Mouse (Mus musculus) intestine, postnatal 0 days (tissue): ENCODE data around the gene Ip6k2. TPM values are rescaled to one million over a fixed set of nuclear protein-coding genes. Genes with fewer than 3 reads are reported as not detected.

Experiments used
- ATAC-seq: fragments of 200-750 bp; cut with Nextera tagmentation; 2 replicates; pipeline ENCODE4 v1.8.0; 2017; ENCODE audit warnings: mild to moderate bottlenecking, moderate TSS enrichment, moderate library complexity
- H3K27ac ChIP-seq: fragments of 300-500 bp; sonication (generic); 2 replicates; pipeline ENCODE4 v1.5.1; 2014; ENCODE audit warnings: mild to moderate bottlenecking, low read depth, low read length, moderate library complexity
- H3K27me3 ChIP-seq: fragments of 300-500 bp; sonication (generic); replicated peaks from 2 replicates; pipeline ENCODE4 v1.6.1; 2014; ENCODE audit warnings: low read length, mixed read lengths; ENCODE audit not compliant: control insufficient read depth, insufficient read depth
- H3K36me3 ChIP-seq: fragments of 300-500 bp; sonication (generic); 2 replicates; pipeline ENCODE4 v1.6.1; 2014; ENCODE audit warnings: mild to moderate bottlenecking, moderate library complexity; ENCODE audit not compliant: control insufficient read depth, insufficient read depth
- H3K4me1 ChIP-seq: fragments of 300-500 bp; sonication (generic); replicated peaks from 2 replicates; pipeline ENCODE4 v1.6.1; 2014; ENCODE audit warnings: antibody characterized with exemption, low read length, mixed read lengths; ENCODE audit not compliant: control insufficient read depth, insufficient read depth
- H3K4me2 ChIP-seq: fragments of 300-500 bp; sonication (generic); replicated peaks from 2 replicates; pipeline ENCODE4 v1.6.1; 2014; ENCODE audit warnings: low read depth, mild to moderate bottlenecking, moderate library complexity
- H3K4me3 ChIP-seq: fragments of 300-500 bp; sonication (generic); 2 replicates; pipeline ENCODE4 v1.5.1; 2014; ENCODE audit warnings: low read depth, low read length
- H3K9ac ChIP-seq: fragments of 300-500 bp; sonication (generic); 2 replicates; pipeline ENCODE4 v1.6.1; 2014; ENCODE audit warnings: mild to moderate bottlenecking, low read depth, low read length
- H3K9me3 ChIP-seq: fragments of 300-500 bp; sonication (generic); 2 replicates; pipeline ENCODE4 v1.6.1; 2016; ENCODE audit warnings: mixed run types; ENCODE audit not compliant: control insufficient read depth
- CTCF ChIP-seq: sonication (generic); IDR thresholded peaks from 2 replicates; pipeline ENCODE4 v1.5.1; 2016; ENCODE audit warnings: low read depth, mild to moderate bottlenecking, control low read depth, antibody characterized with exemption, moderate library complexity
- WGBS: fragments of 180-500 bp; shearing (Covaris S2); extraction: QIAGEN DNeasy Blood & Tissue Kit; methylation state at CpG from one replicate; pipeline ENCODE4 v1.1.7; 2014; 5-methylcytosine and 5-hydroxymethylcytosine counted together
- polyA plus RNA-seq: library from polyadenylated mRNA; unstranded; fragments of >200 nt; fragmentation: Nextera tagmentation; extraction: Ambion mirVana; gene quantifications from 2 replicates; pipeline ENCODE4 v1.2.1, GENCODE M21; 2015

Ip6k2 gene
- polyA plus RNA-seq, 1 experiment from 2014 or later: 28.1 TPM

GRCm38 (mm10) chr9:108827454-108827853 lies 43.9 kb downstream of the Ip6k2 start:
- TF ChIP-seq CTCF: peak; percentile 38; the same call in 1 of the 2 replicates
- peaks cover 87% of the 10 kb centered on the region for H3K27me3 ChIP-seq
- H3K4me1 ChIP-seq: 0 out of 2 replicates have a peak, but pooled peaks cover 9% of the 10 kb centered on the region
- peak overlapping the region; percentile 34 for H3K4me3 ChIP-seq
- H3K9ac ChIP-seq: no peak overlapping the region
- H3K9me3 ChIP-seq: no peaks in the 10 kb centered on the region
- H3K4me2 ChIP-seq: peak overlapping the region; percentile 73
- H3K36me3 ChIP-seq: no peaks in the 10 kb centered on the region
- ATAC-seq: no peak; the same call in 1 of the 2 replicates
- no peak overlapping the region for H3K27ac ChIP-seq
- 6% methylated on average over 34 of the region's 34 CpGs for WGBS

- Histone ChIP-seq H3K9me3 (no peaks in the 10 kb centered on the region), H3K27ac (no peak overlapping the region), H3K9ac (no peak overlapping the region), H3K27me3 (peaks cover 91% of the 10 kb centered on the region), H3K4me3 (peak overlapping the region; percentile 34), H3K36me3 (no peaks in the 10 kb centered on the region), H3K4me1 (peaks cover 12% of the 10 kb centered on the region; the same call in 1 of the 2 replicates), H3K4me2 (peak overlapping the region; percentile 73)
- TF ChIP-seq CTCF: no peak
- no peak for ATAC-seq
- WGBS: 62% methylated on average over 18 of the region's 18 CpGs
Observed at GRCm38 (mm10) chr9:108827906-108828305, 44.3 kb downstream of the Ip6k2 start.

- Histone ChIP-seq H3K4me1 (peaks cover 12% of the 10 kb centered on the region; the same call in 1 of the 2 replicates), H3K27ac (no peak overlapping the region), H3K9me3 (no peaks in the 10 kb centered on the region), H3K4me2 (peak overlapping the region; percentile 96), H3K27me3 (peaks cover 59% of the 10 kb centered on the region), H3K36me3 (no peaks in the 10 kb centered on the region), H3K9ac (no peak overlapping the region), H3K4me3 (peak overlapping the region; percentile 43)
- TF ChIP-seq CTCF: no peak
- no peak for ATAC-seq
- 3% methylated on average over 23 of the region's 23 CpGs for WGBS
Observed at GRCm38 (mm10) chr9:108831637-108832036, 48.0 kb downstream of the Ip6k2 start.

DNA sequence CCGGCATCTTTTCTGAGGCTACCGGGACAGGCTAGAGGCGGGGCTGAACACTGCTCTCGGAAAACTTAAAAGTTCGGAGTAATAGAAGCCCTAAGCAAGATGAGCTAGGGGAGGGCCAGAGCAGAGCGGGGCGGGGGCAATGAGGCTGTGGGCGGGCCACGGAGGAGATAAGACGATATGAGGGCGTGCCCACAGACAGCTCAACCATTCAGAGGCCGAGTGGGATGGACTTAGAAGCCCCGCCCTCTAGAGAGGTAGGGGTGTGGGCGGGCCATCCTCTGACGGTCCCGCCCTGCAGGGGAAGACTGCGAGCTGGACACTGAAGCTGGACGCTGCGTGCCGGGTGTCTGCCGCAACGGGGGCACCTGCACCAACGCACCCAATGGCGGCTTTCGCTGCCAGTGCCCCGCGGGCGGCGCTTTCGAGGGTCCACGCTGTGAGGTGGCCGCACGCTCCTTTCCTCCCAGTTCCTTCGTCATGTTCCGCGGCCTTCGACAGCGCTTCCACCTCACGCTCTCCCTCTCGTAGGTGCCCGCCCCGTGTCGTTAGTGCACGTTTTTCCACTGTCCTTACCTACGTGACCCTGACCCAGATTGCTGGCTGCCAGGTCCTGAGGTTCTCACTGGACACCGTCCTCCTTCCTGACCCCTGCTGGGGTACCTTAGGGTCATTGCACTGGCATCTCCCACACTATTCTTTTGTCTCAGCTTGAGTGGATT lies 49.0 kb downstream of the Ip6k2 start:
- Histone ChIP-seq H3K27me3 (peaks cover 52% of the 10 kb centered on the region), H3K4me1 (peaks cover 9% of the 10 kb centered on the region; the same call in 1 of the 2 replicates), H3K36me3 (no peaks in the 10 kb centered on the region), H3K9ac (no peak overlapping the region), H3K4me2 (peak overlapping the region; percentile 96), H3K4me3 (peak overlapping the region; percentile 43), H3K27ac (no peak overlapping the region), H3K9me3 (no peaks in the 10 kb centered on the region)
- peak; percentile 97 for ATAC-seq
- TF ChIP-seq CTCF: no peak
- 5% methylated on average over 46 of the region's 46 CpGs for WGBS

DNA sequence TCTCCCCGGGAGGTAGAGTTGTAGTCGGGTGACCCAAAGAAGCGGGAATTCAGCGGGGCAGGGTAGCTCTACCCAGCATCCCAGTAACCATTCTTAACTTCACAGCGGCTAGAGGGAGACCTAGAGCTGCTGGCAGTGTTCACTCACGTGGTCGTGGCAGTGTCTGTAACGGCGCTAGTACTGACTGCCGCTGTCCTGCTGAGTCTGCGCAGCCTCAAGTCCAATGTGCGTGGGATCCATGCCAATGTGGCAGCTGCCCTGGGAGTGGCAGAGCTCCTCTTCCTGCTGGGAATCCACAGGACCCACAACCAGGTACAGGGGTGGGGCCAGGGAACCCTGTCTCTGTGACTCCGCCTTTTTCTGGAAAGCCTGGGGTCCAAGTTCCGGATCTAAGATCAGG lies 59.4 kb downstream of the Ip6k2 start:
- peak; percentile 84 for TF ChIP-seq CTCF
- Histone ChIP-seq H3K4me3 (no peak overlapping the region), H3K9me3 (no peaks in the 10 kb centered on the region), H3K4me1 (no peaks in the 10 kb centered on the region), H3K27ac (no peak overlapping the region), H3K4me2 (peak overlapping the region; percentile 21; the same call in 1 of the 2 replicates), H3K36me3 (no peaks in the 10 kb centered on the region), H3K9ac (no peak overlapping the region), H3K27me3 (no peaks in the 10 kb centered on the region)
- ATAC-seq: peak; percentile 91
- 7% methylated on average over 14 of the region's 14 CpGs for WGBS

- 76% methylated on average over 5 of the region's 5 CpGs for WGBS
- no peaks in the 10 kb centered on the region for H3K9me3 ChIP-seq
- TF ChIP-seq CTCF: no peak
- no peak overlapping the region for H3K4me3 ChIP-seq
- no peak overlapping the region for H3K9ac ChIP-seq
- ATAC-seq: no peak
- H3K27ac ChIP-seq: no peak overlapping the region
- H3K4me2 ChIP-seq: no peak overlapping the region
- H3K36me3 ChIP-seq: no peaks in the 10 kb centered on the region
- no peaks in the 10 kb centered on the region for H3K4me1 ChIP-seq
- no peaks in the 10 kb centered on the region for H3K27me3 ChIP-seq
Observed at GRCm38 (mm10) chr9:108845390-108845789, 61.8 kb downstream of the Ip6k2 start.
